Mouse (Mus musculus) liver, adult 2 months (tissue): Measurements from ENCODE around the gene Cxcr6. TPM values are rescaled to one million over a fixed set of nuclear protein-coding genes. Genes with fewer than 3 reads are reported as not detected.

Experiments
- DNase-seq: peaks from one replicate; pipeline ENCODE4 v3.0.0-alpha.2; 2011; ENCODE audit warnings: low read depth, low spot score; ENCODE audit errors: extremely low read depth
- H3K27ac ChIP-seq: fragments of 200-500 bp; replicated peaks from 2 replicates; pipeline ENCODE4 v1.5.1; 2012; ENCODE audit warnings: low read depth, mild to moderate bottlenecking, control low read depth, inconsistent platforms, low read length; ENCODE audit not compliant: insufficient read depth
- H3K27me3 ChIP-seq: fragments of 200-500 bp; 2 replicates; pipeline ENCODE4 v1.6.1; 2012; ENCODE audit warnings: mild to moderate bottlenecking, moderate library complexity, low read length, inconsistent platforms; ENCODE audit not compliant: control insufficient read depth, insufficient read depth
- H3K36me3 ChIP-seq: fragments of 200-500 bp; 2 replicates; pipeline ENCODE4 v1.6.1; 2012; ENCODE audit warnings: low read length, inconsistent platforms; ENCODE audit not compliant: control insufficient read depth, insufficient read depth
- H3K4me1 ChIP-seq: fragments of 200-500 bp; 2 replicates; pipeline ENCODE4 v1.6.1; 2011; ENCODE audit warnings: low read length; ENCODE audit not compliant: control insufficient read depth, insufficient read depth
- H3K4me3 ChIP-seq: fragments of 200-500 bp; 2 replicates; pipeline ENCODE4 v1.5.1; 2011; ENCODE audit warnings: low read depth, mild to moderate bottlenecking, control low read depth, low read length, moderate library complexity; ENCODE audit not compliant: insufficient read depth
- H3K79me2 ChIP-seq: fragments of 200-500 bp; 2 replicates; pipeline ENCODE4 v1.6.1; 2012; ENCODE audit warnings: inconsistent platforms, mild to moderate bottlenecking, low read length, moderate library complexity; ENCODE audit not compliant: control insufficient read depth, insufficient read depth
- H3K9ac ChIP-seq: fragments of 200-500 bp; 2 replicates; pipeline ENCODE4 v1.6.1; 2012; ENCODE audit warnings: low read depth, mild to moderate bottlenecking, control low read depth, inconsistent platforms, low read length
- CTCF ChIP-seq: fragments of 200-500 bp; IDR thresholded peaks from 2 replicates; pipeline ENCODE4 v1.5.1; 2011; ENCODE audit warnings: low read depth, low read length, control low read depth
- POLR2A ChIP-seq: fragments of 200-500 bp; IDR thresholded peaks from 2 replicates; pipeline ENCODE4 v1.6.1; 2011; ENCODE audit warnings: low read length, control low read depth; ENCODE audit not compliant: insufficient read depth; ENCODE audit errors: extremely low read depth
- WGBS: fragments of 180-500 bp; shearing (Covaris S2); methylation state at CpG from one replicate; pipeline ENCODE4 v1.1.7; 2018; 5-methylcytosine and 5-hydroxymethylcytosine counted together
- polyA plus RNA-seq: library from polyadenylated mRNA; depleted of rRNA; stranded (reverse); fragments of >200 nt; gene quantifications from 2 replicates; pipeline ENCODE4 v1.2.3, GENCODE M21; 2012; rRNA removed
- total RNA-seq: library from RNA; depleted of rRNA; stranded (reverse); fragments of >200 nt; gene quantifications from 2 replicates; pipeline ENCODE4 v1.2.3, GENCODE M21; 2014; rRNA removed

Cxcr6 gene
- total RNA-seq: 1.0 and 1.3 TPM in 2 replicates
- polyA plus RNA-seq: 0.70 and 0.76 TPM in 2 replicates

DNA sequence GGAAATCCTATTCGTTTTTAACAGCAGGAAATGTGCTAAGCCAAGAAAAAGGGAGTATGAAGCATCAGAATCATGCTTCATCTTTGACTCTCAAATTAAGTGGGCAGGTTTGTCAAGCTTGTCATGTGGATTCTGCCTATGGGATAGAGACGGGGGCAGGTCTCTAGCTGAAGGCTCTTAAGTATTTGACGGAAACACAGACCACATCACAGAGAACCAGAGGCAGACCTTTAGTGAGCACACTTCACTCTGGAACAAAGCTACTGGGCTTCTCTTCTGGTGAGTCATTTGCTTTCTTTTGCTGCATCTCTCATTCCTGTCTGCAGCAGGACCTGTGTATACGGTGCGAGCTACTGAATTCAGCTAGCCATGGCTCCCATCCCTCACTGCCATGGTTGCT lies at the start of gene Cxcr6:
Gene Cxcr6 (plus strand): TSS at position 209 of the 400 bp plus-strand sequence.
- 96% methylated on average over 5 of the region's 5 CpGs for WGBS
- Histone ChIP-seq H3K36me3 (peaks cover 41% of the 10 kb centered on the region), H3K27ac (no peak within 1 kb of the TSS), H3K79me2 (no peaks in the 10 kb centered on the region), H3K9ac (no peak within 1 kb of the TSS), H3K27me3 (no peaks in the 10 kb centered on the region), H3K4me1 (peaks cover 1% of the 10 kb centered on the region; the same call in 1 of the 2 replicates), H3K4me3 (no peak within 1 kb of the TSS)
- DNase-seq: no peak
- no peak for TF ChIP-seq POLR2A
- no peak for TF ChIP-seq CTCF

DNA sequence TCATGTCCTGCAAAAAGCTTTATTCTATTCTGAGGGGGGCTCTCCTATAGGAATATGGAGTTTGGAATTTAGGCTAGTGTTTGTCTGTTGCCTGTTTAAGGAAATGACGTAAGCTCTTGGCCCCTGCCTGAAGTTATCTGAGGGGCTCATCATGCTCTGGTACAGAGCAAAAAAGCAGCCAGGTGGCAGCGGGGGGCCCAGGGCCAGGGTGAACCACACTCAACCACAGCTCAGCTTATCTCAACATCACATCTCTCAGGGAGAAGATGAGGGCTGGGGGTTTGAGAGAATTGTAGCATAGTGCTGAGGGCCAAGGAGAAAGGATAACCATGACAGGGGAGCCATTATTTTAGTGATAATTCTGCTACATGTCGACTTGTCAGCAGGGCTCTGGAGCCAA lies 49.5 kb upstream of the Cxcr6 start:
- H3K4me1 ChIP-seq: no peaks in the 10 kb centered on the region
- no peaks in the 10 kb centered on the region for H3K27me3 ChIP-seq
- DNase-seq: no peak
- H3K79me2 ChIP-seq: no peaks in the 10 kb centered on the region
- 78% methylated on average over 3 of the region's 3 CpGs for WGBS
- TF ChIP-seq POLR2A (no peak), CTCF (no peak)
- no peak overlapping the region for H3K4me3 ChIP-seq
- no peak overlapping the region for H3K9ac ChIP-seq
- no peak overlapping the region for H3K27ac ChIP-seq
- H3K36me3 ChIP-seq: no peaks in the 10 kb centered on the region

DNA sequence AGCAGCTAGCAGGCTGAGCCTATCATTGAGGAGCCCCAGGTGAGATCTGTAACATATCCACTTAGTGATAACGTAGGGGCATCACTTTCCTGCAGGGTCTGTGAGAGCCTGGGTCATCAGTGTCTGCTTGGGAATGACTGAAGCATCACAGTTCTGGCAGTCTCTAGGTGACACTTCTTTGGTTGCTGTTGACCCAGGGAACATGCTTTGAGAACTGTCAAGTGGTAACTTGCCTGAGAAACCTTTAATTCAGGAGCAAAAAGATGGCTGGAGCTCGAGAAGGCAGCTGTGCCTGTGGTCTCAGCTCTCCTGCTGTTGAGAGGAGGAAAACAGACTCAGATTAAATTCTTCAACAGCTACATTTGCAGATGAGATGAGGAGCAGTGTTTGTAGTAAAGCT lies 48.9 kb upstream of the Cxcr6 start:
- Histone ChIP-seq H3K4me3 (no peak overlapping the region), H3K27ac (no peak overlapping the region), H3K79me2 (no peaks in the 10 kb centered on the region), H3K9ac (no peak overlapping the region), H3K4me1 (no peaks in the 10 kb centered on the region), H3K27me3 (no peaks in the 10 kb centered on the region), H3K36me3 (no peaks in the 10 kb centered on the region)
- no peak for DNase-seq
- TF ChIP-seq CTCF (no peak), POLR2A (no peak)
- WGBS: 67% methylated on average over 2 of the region's 2 CpGs

DNA sequence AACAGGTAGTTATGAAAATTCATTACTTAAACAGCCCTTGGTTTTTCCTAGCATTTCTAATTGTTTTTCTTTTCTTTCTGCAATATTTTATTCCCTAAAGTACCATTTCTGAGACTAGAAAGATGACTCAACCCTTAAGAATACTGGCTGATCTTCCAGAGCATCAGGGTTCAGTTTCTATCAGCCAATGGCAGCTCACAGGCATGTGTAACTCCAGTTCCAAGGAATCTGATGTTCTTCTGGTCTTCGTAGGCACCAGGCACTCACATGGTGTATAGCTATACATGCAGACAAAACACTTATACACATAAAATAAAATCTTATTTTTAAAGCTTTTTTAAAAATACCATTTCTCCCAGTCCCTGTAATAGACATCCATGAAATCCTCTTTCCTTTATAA lies 48.1 kb upstream of the Cxcr6 start:
- no peaks in the 10 kb centered on the region for H3K27me3 ChIP-seq
- no peak overlapping the region for H3K27ac ChIP-seq
- WGBS: 82% methylated on average over 1 of the region's 1 CpGs
- no peak for DNase-seq
- no peaks in the 10 kb centered on the region for H3K79me2 ChIP-seq
- no peaks in the 10 kb centered on the region for H3K4me1 ChIP-seq
- TF ChIP-seq POLR2A: no peak
- TF ChIP-seq CTCF: no peak
- H3K36me3 ChIP-seq: no peaks in the 10 kb centered on the region
- H3K4me3 ChIP-seq: no peak overlapping the region
- no peak overlapping the region for H3K9ac ChIP-seq

DNA sequence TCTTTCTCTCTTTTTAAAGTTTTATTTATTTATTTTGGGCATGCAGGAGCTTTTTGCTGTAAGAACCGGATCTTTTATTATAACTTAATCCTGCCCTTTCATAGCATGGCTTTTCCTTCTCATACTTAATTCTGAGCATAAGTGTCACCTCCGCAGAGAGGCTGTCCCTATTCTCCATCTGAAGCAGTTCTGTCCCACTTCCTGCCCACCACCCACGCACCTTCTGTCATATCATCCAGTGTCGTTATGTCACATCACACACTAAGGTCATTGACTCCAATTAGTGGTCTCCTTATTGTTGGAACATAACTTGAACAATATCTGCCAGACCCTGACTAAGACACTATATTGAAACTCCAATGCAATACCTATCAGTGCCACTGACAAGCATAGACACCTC lies 47.6 kb upstream of the Cxcr6 start:
- no peak for TF ChIP-seq POLR2A
- TF ChIP-seq CTCF: no peak
- H3K9ac ChIP-seq: no peak overlapping the region
- 77% methylated on average over 4 of the region's 4 CpGs for WGBS
- H3K27me3 ChIP-seq: no peaks in the 10 kb centered on the region
- no peak overlapping the region for H3K4me3 ChIP-seq
- no peak overlapping the region for H3K27ac ChIP-seq
- no peaks in the 10 kb centered on the region for H3K4me1 ChIP-seq
- H3K36me3 ChIP-seq: no peaks in the 10 kb centered on the region
- DNase-seq: no peak
- H3K79me2 ChIP-seq: no peaks in the 10 kb centered on the region

DNA sequence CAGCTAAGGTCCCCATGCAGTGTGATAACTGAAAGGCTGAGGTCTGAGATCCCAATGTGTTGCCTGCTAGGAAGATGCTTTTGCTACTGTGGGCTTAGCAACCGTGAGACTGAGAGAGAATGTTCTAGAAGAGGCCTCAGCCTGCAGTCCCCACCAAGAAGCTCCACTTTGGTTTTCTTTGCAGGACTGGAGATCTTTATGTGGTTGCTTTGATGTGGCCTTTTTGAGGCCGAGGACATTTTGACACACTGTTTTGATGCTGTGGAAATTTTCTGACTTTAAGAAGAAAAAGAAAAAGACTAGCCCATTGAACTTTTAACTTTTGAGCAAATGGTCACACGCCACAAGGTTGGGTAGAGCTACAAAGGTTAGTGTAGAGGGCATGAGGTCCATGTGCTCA lies 45.5 kb upstream of the Cxcr6 start:
- no peak for DNase-seq
- WGBS: 86% methylated on average over 3 of the region's 3 CpGs
- H3K36me3 ChIP-seq: no peaks in the 10 kb centered on the region

More for the DNA sequence above, 45.5 kb upstream of the Cxcr6 start:
- no peak for TF ChIP-seq POLR2A
- no peak for TF ChIP-seq CTCF
- H3K27ac ChIP-seq: no peak overlapping the region
- H3K9ac ChIP-seq: no peak overlapping the region
- no peaks in the 10 kb centered on the region for H3K27me3 ChIP-seq
- H3K4me3 ChIP-seq: no peak overlapping the region
- no peaks in the 10 kb centered on the region for H3K4me1 ChIP-seq
- H3K79me2 ChIP-seq: no peaks in the 10 kb centered on the region
